Mouse (Mus musculus) erythroblast, adult 5-6 weeks (primary cell): ENCODE results near the gene Arl3. TPM values are rescaled to one million over a fixed set of nuclear protein-coding genes. Genes with fewer than 3 reads are reported as not detected.

Experiments used
- ATAC-seq: replicated peaks from 2 replicates; pipeline ENCODE4 v1.8.0; 2016; ENCODE audit warnings: moderate number of reproducible peaks, mild to moderate bottlenecking, moderate TSS enrichment, inconsistent platforms; ENCODE audit not compliant: poor library complexity, low FRiP score, severe bottlenecking
- total RNA-seq, 2 experiments: library from RNA; stranded (forward) in 1 of 2; stranded (reverse) in 1 of 2; fragments of 150-400 nt in 1 of 2; fragments of 200-764, 138-1000 nt in 1 of 2; gene quantifications; 2 replicates each; pipeline versions ENCODE4 v1.2.3 to v1.2.4; 2015 to 2017; ENCODE audit warnings: low replicate concordance in 2 of 2

The Arl3 gene
- total RNA-seq, 2 experiments from 2014 or later: 3.2 to 4.2 TPM

DNA sequence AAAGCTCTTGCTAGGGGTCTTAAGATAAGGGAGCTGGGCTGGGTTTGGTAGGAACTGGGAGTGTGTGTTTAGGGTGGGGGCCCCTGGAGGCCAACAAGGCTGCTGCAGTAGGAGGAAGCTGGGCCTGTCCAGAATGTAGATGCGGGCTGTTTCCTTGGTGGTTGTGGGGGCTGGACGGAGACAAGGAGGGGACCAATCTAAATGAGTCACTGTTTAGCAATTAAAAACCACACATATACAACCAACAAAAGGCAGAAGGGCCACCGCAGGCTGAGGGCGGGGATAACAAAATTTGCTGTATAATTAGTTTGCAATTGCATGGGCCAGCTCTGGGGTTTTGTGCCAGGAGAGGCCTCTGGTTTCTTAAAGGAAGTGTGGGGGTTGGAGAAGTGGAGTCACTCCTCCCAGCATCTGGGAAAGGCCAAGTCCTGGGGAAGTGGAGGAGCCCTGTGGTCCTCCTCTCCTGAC lies 68.9 kb downstream of the Arl3 start:
- peak; percentile 33 for ATAC-seq

DNA sequence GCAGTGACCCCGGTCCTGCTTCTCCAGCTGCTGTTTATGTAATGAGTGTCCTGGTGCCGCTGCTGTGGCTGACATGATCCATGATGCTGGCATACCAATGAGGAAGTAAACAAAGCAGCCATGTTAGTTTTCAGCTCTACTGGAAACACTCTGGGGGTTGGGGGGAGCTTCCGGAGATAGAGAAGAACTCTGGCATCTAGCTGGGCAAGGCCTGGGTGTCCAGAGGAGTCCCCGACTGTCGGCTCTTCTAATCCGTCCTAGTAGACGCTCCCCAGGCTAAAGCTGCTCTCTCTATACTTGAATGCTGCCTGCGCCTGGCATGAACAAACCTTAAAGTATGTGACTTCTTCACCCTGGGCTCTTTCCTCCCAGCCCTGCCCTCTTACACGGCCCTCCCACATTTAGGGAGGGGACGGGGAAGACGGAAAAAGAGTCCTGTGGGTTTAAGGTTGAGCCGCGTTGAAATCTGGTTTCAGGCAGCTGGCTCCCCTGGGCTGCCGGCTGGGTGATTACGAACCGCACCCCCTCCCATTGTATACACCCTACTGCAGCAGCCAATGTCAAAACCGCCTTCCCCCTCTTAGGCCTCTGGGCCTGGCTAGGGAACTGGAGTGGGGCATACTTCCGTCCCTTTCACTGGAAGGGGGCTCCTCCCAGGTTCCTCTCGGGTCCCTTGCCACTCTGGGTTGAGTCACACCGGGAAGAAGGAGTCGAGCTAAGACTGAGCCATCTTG lies 69.5 kb downstream of the Arl3 start:
- peak; percentile 56 for ATAC-seq

DNA sequence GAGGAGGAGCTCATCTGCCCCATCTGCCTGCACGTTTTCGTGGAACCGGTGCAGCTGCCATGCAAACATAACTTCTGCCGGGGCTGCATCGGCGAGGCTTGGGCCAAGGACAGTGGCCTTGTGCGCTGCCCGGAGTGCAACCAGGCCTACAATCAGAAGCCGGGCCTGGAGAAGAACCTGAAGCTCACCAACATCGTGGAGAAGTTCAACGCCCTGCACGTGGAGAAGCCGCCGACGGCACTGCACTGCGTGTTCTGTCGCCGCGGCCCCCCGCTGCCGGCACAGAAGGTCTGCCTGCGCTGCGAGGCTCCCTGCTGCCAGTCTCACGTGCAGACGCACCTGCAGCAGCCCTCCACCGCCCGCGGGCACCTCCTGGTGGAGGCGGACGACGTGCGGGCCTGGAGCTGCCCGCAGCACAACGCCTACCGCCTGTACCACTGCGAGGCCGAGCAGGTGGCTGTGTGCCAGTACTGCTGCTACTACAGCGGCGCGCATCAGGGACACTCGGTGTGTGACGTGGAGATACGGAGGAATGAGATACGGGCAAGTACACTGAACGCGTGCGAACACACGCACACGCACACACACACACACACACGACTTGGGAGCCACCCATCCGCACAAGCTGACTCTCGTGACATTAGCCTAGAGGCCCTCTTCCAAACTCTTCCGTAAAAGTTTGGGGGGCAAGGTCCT lies 70.4 kb downstream of the Arl3 start:
- ATAC-seq: peak; percentile 74

DNA sequence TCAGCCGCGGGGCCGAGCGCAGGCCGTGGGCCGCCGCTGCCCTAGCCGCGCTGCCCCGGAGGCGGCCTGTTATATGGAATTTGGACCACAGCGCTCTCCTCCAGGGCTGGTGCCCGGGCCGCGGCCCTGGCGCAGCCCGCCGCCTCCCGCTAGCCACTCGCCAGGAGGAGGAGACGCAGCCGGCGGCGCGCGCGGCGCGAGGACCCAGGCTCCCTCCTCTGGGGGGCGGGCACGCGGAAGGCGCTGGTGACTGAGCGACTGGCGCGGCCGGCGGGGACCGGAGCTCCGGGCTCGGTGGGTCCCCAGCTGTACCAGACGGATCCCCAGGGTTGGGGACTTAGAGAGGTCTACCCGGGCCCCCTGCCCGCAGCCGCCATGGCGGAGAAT lies 70.9 kb downstream of the Arl3 start:
- no peak for ATAC-seq

DNA sequence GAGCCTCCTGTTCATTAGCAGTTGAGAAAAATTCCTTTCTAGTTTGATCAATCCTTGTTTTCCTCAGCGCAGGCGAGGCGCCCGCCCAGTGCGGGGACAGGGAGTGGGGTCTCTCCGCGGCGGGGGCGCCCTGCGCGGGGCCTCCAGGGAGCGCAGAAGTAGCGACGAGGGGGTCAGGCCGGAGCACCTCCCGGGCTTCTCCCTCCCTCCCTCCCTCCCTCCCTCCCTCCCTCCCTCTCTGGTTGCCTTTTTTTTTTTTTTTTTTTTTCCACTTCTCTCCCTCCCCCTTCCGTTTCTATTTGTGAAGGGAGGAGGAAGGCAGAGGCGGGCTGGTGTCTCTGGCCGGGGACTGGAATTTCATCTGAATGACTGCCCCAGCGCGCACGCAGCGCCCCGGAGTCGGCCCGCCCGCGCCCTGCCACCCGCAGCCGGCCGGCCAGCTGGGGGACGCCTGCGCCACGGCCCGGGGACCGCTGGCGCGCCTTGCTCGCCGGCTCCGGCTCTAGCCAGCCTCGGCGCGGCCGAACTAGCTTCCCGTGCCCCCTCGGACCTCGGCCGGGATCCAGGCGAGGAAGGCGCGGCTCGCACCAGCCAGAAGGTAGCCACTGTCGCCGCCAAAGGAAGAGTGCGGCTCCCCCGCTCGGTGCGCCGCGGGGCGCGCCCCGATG lies 71.5 kb downstream of the Arl3 start, which contains the start of gene Trim8:
Trim8 (plus strand) TSS at position 302 of the 668 bp plus-strand sequence.
- no peak for ATAC-seq

DNA sequence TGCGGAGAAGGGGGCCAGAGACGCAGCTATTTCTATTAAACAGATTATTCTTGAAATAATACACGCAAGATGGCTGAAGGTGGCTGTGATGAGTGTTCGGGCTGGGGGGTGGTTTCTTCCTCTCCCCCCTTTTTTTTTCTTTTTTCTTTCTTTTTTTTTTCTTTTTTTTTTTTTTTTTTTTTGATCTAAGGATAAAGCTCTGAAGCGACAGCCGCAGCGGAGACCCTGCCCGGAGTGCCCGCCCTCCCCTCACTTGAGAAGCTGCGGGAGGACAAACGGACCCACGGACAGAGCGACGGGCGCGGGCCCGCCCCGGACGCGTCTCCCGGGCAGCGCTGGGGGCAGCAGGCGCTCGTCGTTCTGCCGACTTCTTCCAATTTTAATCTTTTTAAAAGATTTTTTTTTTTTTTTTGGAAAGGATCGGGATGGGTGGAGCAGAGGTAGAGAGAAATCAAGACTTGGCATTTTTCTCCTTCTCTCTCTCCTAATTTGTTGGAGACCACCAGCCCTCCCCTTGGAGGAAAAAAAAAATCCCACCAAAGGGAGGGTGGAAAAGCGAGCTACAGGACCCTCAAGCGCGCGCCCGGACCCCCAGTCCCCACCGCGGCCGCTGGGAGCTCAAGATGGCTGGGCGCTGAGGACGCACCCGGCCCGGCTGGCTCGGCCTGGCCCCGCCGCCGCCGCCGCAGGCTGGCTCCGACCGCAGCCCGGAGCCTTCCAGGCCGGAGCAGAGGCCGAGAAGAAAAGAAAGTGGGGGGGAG lies 72.2 kb downstream of the Arl3 start:
- no peak for ATAC-seq

DNA sequence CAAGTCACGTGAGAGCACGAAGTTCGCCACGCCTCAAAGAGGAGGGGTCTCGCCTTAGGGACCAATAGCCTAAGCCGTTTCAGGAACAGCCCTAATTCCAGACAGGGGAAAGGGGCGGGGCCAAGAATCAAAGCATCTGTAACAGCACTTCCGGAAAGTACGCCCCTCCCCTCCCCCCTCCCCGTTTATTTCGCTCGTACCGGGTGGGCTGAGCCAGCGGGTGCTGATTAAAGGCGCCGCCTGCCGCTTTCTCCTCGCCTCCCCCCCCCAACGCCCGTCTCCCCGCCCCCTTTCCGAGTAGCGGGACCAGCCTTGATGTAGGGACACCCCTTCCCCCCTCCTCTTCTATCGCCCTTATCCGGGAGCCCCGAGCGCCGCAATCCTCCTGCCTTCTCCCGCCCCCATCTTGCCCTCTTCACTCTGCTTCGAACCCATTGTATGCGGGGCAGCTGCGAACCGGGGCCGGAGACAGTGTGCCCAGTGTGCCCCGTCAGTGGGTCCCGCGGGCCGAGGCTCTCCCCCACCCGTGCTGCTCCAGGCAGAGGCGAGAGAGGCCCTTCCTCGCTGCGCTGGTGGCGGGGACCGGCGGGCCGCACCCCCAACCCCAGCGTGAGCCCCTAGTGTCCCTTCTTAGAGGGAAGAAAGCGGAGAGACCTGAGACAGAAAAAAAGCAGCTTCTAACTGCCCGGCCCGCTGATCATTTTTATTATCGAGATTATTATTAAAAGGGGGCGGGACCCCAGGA lies 73.0 kb downstream of the Arl3 start:
- peak; percentile 50 for ATAC-seq

DNA sequence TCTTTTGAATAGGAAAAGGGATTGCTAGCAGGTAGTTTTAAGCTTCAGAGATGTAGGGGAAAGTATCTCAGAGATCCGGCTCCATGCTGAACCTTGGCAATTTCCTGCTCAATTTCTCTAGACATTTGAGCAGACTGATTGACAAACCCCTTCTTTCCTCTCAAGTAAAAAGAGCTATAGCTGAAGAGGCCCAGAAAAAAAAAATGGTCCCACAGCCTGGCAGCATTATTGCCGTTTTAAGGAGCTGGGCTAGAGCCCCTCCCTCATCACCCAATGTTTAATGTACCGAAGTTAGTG lies 73.5 kb downstream of the Arl3 start:
- no peak for ATAC-seq

DNA sequence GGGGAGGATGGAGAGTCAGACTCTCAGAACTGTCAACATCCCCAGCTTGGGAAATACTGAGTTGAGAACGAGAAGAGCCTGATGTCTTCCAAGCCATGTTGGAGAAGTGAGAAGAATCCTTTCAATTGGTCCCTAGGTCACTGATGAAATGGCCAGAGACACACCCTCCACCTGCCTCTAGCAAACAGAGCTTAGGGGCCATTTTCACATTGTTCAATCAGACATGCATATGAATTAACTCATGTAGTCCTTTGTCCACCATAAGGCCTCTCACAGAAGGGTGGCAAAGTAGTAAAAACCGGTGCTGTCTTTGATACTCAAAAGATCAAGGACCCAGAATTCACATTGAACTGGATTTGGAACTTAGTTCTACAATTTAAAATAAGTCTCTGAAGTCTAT lies 75.8 kb downstream of the Arl3 start:
- ATAC-seq: no peak

DNA sequence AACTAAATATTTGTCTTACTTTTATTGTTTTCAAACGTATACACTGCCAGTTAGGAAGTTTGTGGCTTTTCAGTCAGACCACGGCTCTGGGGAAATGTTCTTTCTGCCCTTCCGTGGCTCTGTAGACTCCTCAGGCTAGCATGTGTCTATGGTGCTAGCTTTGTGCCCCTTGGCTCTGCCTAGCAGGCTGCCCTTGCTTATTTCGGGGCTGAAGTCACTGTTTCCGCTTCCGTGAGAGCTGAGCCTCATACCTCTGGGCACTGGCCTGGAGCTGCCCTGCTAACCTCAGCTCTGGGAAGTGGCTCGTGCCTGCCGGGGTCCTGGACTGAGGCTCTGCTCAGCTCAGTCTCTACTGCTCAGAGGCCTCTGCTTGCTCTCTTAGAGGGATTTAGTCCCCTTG lies 77.9 kb downstream of the Arl3 start:
- ATAC-seq: no peak

DNA sequence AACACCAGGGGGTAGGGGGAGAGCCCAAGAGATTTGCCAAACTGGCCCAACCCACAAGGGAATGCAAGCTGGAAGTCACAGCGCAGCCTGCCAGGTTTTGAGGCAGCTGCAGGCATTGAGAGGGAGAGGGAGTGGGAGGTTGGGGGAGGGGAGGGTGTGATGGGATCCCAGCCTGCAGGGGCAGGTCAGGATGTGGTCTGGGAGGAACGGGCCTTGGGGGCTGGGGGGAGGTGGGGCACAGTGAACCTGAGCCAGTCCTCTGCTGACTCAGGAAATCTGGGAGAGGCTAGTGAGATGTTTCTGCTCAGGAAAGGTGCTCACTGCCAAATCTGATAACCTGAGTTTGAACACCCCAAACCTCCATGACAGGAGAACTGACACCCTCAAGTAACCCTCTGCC lies 82.4 kb downstream of the Arl3 start:
- ATAC-seq: no peak

DNA sequence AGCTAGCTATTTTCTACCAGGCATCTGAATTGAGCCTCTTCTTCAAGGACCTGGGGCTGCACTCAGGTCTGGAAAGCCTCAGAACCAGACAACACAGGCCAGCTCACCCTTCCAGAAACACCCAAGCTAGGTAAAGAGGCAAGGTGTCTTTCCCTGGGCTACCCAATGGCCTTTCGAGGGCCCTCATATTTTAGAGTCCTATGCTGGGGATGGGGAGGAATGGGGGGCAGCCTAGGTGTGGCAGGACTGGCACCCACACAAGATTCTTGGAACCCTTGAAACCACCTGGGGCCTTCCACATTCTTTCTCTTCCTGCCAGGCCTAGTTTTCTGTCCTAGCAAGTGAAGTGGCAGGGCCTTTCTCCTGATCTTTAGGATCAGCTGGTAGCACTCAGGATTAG lies 83.5 kb downstream of the Arl3 start:
- no peak for ATAC-seq

DNA sequence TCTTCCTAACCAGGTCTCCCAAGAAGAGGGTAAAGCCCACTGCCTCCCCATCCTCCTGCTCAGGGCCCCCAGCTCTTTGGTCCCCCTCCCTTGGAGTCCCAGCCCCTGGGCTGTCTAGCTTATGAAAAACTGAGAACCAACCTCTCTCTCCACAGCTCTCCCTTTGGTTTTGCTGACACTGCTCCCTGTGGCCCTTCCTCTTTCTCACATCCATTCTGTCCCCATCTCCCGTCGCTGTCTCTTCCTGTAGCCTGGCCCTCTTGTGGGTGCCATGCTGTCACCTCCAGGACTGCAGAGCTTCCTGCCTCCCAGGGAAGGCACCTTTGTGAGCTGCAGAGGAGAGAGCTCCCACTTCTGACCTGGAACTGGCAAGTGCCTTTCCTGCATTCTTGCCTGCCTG lies 86.3 kb downstream of the Arl3 start:
- ATAC-seq: no peak

DNA sequence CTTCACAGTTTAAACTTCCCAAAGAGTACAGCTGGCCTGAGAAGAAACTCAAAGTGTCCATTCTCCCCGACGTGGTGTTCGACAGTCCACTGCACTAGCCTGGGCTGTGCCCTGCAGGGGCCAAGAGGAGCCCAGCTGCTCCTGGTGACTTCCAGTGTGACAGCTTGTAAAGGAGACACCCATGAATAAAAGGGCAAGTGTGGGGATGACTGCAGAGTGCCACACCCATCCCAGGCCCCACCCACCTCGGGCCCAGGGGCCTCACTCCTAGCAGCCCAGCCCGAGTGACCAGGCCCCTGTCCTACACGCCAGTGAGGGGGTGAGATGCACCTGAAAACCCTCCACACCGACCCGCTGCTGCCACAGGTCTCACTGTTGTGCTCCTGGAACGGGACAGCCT lies 87.2 kb downstream of the Arl3 start:
- no peak for ATAC-seq

DNA sequence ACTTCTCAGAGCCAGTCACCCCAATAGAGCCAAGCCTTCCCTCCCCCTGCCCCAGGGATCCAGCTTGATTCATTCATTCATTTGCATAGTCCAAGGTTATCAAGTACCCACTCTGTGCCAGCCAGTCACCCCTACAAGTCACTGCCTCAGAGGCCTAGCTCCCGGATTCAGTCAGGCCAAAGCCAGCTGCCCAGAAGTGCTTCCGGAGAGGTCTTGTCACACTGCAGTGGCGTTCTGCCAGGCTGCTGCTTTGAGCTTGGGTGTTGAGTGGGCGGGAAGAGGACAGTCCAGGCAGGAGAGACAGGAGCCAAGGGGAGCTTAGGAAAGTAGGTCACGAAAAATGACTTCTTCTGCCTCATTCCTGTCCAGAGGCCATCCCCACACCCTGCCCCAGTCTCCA lies 88.5 kb downstream of the Arl3 start:
- no peak for ATAC-seq

DNA sequence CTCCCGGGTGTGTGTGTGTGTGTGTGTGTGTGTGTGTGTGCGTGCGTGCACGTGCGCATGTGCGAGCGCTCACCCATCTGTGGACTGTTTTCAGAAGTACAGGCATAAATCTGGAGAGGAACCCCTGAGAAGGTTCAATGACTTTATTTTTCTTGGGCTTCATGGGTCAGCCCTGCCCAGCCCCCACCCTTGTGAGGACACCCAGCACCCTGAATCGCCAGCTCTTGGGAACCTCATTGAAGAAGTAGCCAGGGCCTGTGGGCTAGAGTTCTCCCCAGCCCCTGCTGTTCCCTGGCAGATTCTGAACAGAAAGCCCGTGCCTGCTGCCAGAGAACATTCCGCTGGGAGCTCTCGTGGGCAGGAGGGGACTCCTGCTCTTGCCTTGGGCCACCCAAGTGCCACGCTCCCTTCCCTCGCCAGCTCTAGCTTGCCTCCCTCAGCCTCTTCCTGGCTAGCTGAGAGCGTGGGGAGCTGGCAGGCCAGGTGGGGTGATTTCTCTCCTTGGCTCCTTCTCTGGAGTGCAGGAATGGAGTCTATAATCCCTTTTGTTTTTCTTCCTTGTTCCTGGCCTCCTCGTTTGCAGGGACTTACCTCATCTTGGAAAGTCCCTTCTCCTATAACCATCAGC lies 89.2 kb downstream of the Arl3 start:
- ATAC-seq: no peak

DNA sequence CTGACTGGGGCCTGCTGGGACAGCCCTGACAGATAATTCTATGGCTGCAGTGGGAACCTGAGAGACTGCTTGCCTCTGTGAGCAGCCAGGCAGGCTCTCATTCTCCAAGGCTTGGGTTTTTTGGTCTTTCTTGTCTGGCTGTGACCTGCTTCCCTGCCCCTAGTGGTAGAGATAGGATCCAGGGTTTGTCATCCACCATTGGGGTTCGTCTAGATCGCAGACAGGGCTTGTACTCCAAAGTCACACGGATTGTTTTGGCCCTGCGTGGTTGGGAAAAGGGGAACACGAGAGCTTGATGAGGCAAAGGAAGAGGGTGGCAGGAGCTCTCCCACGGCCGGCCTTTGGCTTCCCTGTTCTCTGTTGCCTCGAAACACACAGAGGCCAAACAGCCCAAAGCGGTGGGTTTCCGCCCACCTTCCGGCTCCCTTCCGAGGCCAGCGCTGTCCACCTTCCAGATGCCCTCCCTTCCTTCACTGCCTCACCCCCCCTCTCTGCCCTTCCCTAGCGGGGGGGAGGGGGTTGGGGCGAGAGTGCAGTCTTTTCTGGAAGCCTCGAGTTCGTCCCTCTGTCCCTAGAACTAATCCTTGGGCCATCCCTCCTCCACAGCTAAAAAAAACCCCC lies 90.0 kb downstream of the Arl3 start:
- ATAC-seq: no peak

DNA sequence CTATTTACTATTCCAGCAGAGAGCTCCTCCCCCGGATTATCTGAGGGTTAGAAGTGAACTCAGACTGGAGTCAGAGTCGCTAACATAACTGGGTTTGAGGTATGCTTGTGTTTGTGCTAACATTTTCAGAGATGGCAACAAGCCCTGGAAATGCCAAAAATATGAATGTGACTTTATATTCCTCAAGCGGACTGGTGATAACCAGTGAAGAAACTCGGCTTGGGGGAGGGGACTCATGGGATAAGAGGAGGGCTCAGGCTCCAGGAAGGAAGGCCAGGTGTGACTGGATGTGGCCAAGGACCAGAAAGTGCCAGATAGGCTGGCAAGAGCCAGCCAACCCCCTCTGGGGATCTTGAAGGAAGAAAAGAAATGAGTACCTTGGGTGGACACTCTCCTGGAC lies 91.2 kb downstream of the Arl3 start:
- ATAC-seq: no peak

DNA sequence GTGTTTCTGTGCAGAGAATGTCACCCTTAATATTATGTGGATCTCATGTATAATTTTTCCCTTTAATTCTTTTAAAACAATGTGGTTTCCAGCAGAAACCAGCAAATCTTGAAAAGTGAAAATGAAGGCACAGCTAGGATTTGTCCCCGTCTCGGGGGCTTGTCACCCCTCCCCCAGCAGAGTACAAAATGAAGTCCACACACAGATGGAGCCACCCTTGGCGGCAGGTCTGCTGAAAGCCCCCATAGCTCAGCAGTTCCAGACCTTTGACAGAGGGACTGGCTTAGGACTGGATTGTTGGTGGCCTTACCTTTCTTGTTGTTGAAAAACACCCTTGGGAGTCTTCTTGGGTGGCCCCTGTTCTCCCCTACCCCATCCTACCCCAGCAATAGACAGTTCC lies 91.6 kb downstream of the Arl3 start:
- no peak for ATAC-seq
